8 mouse cellular contexts compared by ENCODE assay signal in the genomic region with DNA sequence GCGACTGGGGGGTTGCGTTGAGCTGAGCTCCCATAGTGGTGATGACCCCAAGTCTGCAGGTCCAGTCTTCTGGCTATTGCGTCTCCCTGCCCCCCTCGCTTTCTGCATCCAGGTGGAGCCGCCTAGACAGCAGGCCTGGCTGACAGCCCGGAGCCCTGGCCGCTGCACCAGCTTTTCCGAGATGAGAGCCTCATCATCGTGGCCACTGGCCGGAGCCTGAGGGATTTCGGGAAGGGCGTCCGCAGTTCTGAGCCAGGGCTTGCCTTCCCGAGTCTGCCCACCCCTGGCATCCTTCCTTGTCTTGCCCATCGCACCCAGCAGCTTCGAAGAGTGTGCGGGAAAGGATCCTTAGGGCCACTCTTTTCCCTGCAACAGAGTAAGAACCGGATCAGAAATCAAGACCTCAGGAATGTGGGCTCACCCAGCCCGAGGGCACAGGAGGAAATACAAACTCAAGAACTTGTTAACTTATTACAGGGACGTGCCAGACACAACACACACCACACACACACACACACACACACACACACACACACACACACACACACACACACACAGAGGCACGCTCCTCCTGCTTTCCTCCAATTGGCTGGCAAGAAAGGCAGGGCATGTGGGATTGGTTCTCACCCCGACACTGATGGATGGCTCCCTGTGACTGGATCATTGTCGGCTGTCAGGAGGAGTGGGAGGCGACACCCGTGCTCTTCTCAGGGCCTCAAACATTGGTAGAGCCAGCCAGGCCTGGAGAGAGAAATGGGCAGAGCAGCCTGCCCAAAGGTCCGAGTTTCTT. TPM values are rescaled to one million over a fixed set of nuclear protein-coding genes. Genes with fewer than 3 reads are reported as not detected.
DNase-seq lines count a peak whose midpoint lies in the region; ATAC-seq lines count a peak whose summit lies in the region.

No protein-coding gene starts in this region.

- ATAC-seq in forebrain, embryonic 13.5 days, result peak; percentile 67
- ATAC-seq in hindbrain, embryonic 11.5 days (ENCODE audit: low FRiP score), result peak; percentile 72
- no peak for ATAC-seq in liver, embryonic 12.5 days
- ATAC-seq in neural tube, embryonic 14.5 days (ENCODE audit: low read depth), result peak; percentile 49; the same call in 1 of the 2 replicates

- no peak overlapping the region for H3K4me3 ChIP-seq in forebrain, embryonic 13.5 days
- H3K4me3 ChIP-seq in hindbrain, embryonic 11.5 days (ENCODE audit: low read depth, low read length), result 0 out of 2 replicates have a peak overlapping the region, but pooled peaks have one; percentile 1
- no peak overlapping the region for H3K4me3 ChIP-seq in liver, embryonic 12.5 days
- H3K4me3 ChIP-seq in neural tube, embryonic 14.5 days (ENCODE audit: low read depth, low read length), result no peak overlapping the region

- no peaks in the 10 kb centered on the region for H3K9me3 ChIP-seq in forebrain, embryonic 13.5 days (replicated peaks)
- no peaks in the 10 kb centered on the region for H3K9me3 ChIP-seq in hindbrain, embryonic 11.5 days (ENCODE audit: control insufficient read depth, low read length)
- no peaks in the 10 kb centered on the region for H3K9me3 ChIP-seq in liver, embryonic 12.5 days (replicated peaks)
- H3K9me3 ChIP-seq in neural tube, embryonic 14.5 days (ENCODE audit: control insufficient read depth, low read length), result no peaks in the 10 kb centered on the region

- H3K9ac ChIP-seq in forebrain, embryonic 13.5 days, result peak overlapping the region; percentile 55
- peak overlapping the region; percentile 34; the same call in 1 of the 2 replicates for H3K9ac ChIP-seq in hindbrain, embryonic 11.5 days (ENCODE audit: low read depth, low read length)
- H3K9ac ChIP-seq in liver, embryonic 12.5 days, result 0 out of 2 replicates have a peak overlapping the region, but pooled peaks have one; percentile 4
- H3K9ac ChIP-seq in neural tube, embryonic 14.5 days (replicated peaks; ENCODE audit: low read depth, low read length), result peak overlapping the region; percentile 30

- H3K4me2 ChIP-seq in forebrain, embryonic 13.5 days, result peak overlapping the region; percentile 28
- H3K4me2 ChIP-seq in hindbrain, embryonic 11.5 days (replicated peaks; ENCODE audit: low read depth, low read length), result peak overlapping the region; percentile 46
- H3K4me2 ChIP-seq in liver, embryonic 12.5 days, result peak overlapping the region; percentile 4; the same call in 1 of the 2 replicates
- peak overlapping the region; percentile 29; the same call in 1 of the 2 replicates for H3K4me2 ChIP-seq in neural tube, embryonic 14.5 days (ENCODE audit: low read depth, low read length)

- H3K36me3 ChIP-seq in forebrain, embryonic 13.5 days (ENCODE audit: poor library complexity, severe bottlenecking), result no peaks in the 10 kb centered on the region
- H3K36me3 ChIP-seq in hindbrain, embryonic 11.5 days (ENCODE audit: control insufficient read depth, insufficient read depth, low read length), result no peaks in the 10 kb centered on the region
- H3K36me3 ChIP-seq in liver, embryonic 12.5 days, result no peaks in the 10 kb centered on the region
- no peaks in the 10 kb centered on the region for H3K36me3 ChIP-seq in neural tube, embryonic 14.5 days (ENCODE audit: control insufficient read depth, insufficient read depth, low read length)

- 15% methylated on average over 24 of the region's 26 CpGs for WGBS in forebrain, embryonic 13.5 days
- 21% methylated on average over 26 of the region's 26 CpGs for WGBS in hindbrain, embryonic 11.5 days
- WGBS in liver, embryonic 12.5 days (ENCODE audit: insufficient replicate concordance), result 38% methylated on average over 26 of the region's 26 CpGs
- 18% methylated on average over 26 of the region's 26 CpGs for WGBS in neural tube, embryonic 14.5 days

- peak; percentile 96 for DNase-seq in heart, adult 11 months
- DNase-seq in heart, adult 8-10 months (ENCODE audit: low spot score), result no peak
- DNase-seq in adrenal gland, postnatal 25 days, result peak; percentile 29
- DNase-seq in hindbrain, embryonic 11.5 days (ENCODE audit: low spot score), result peak; percentile 80
- no peak for DNase-seq in thymus, postnatal 0 days (ENCODE audit: low spot score)

- 0 out of 2 replicates have a peak, but pooled peaks cover 7% of the 10 kb centered on the region for H3K27me3 ChIP-seq in forebrain, embryonic 13.5 days
- no peaks in the 10 kb centered on the region for H3K27me3 ChIP-seq in hindbrain, embryonic 11.5 days (ENCODE audit: control insufficient read depth, insufficient read depth, low read length)
- peaks cover 27% of the 10 kb centered on the region for H3K27me3 ChIP-seq in liver, embryonic 12.5 days (replicated peaks)
- no peaks in the 10 kb centered on the region for H3K27me3 ChIP-seq in neural tube, embryonic 14.5 days (ENCODE audit: control insufficient read depth, insufficient read depth, low read length)

- H3K27ac ChIP-seq in forebrain, embryonic 13.5 days, result peak overlapping the region; percentile 35
- H3K27ac ChIP-seq in hindbrain, embryonic 11.5 days (ENCODE audit: low read depth, low read length), result peak overlapping the region; percentile 67
- H3K27ac ChIP-seq in liver, embryonic 12.5 days, result no peak overlapping the region
- H3K27ac ChIP-seq in neural tube, embryonic 14.5 days (ENCODE audit: low read depth, low read length), result peak overlapping the region; percentile 48

- H3K4me1 ChIP-seq in forebrain, embryonic 13.5 days, result peaks cover 42% of the 10 kb centered on the region
- peaks cover 19% of the 10 kb centered on the region for H3K4me1 ChIP-seq in hindbrain, embryonic 11.5 days (replicated peaks; ENCODE audit: control insufficient read depth, insufficient read depth, low read length)
- peaks cover 21% of the 10 kb centered on the region for H3K4me1 ChIP-seq in liver, embryonic 12.5 days
- H3K4me1 ChIP-seq in neural tube, embryonic 14.5 days (ENCODE audit: control insufficient read depth, insufficient read depth, low read length), result peaks cover 29% of the 10 kb centered on the region

RNA-seq across cellular contexts. Expression of a gene that starts 13.7 kb away (rescaled TPM):
- 10 to 100 TPM; 36.0 to 43.5 (median 41.1) TPM for total RNA-seq in heart, adult 8-10 months (2022)
- total RNA-seq in adrenal gland, postnatal 25 days (2021), result 58.0 and 59.0 TPM in 2 replicates
- 12.3 and 13.8 TPM in 2 replicates for polyA plus RNA-seq in forebrain, embryonic 13.5 days (2015; fragmentation: Nextera tagmentation; extraction: Ambion mirVana)
- 49.6 and 62.8 TPM in 2 replicates for polyA plus RNA-seq in hindbrain, embryonic 11.5 days (2014; fragmentation: Nextera tagmentation; extraction: Ambion mirVana)
- polyA plus RNA-seq in liver, embryonic 12.5 days (2016; fragmentation: Nextera tagmentation; extraction: Ambion mirVana), result 25.6 and 26.7 TPM in 2 replicates
- polyA plus RNA-seq in neural tube, embryonic 14.5 days (2014; fragmentation: Nextera tagmentation; extraction: Ambion mirVana), result 10.9 and 33.9 TPM in 2 replicates
- polyA plus RNA-seq in thymus, postnatal 0 days (2015; fragmentation: Nextera tagmentation; extraction: Ambion mirVana), result 55.8 and 60.7 TPM in 2 replicates

RNA-seq across cellular contexts. Expression of a gene that starts 33.6 kb away (rescaled TPM):
- total RNA-seq in heart, adult 8-10 months (2022), result 100 to 1,000 TPM; 462 to 530 (median 477) TPM
- 492 and 601 TPM in 2 replicates for total RNA-seq in adrenal gland, postnatal 25 days (2021)
- polyA plus RNA-seq in forebrain, embryonic 13.5 days (2015; fragmentation: Nextera tagmentation; extraction: Ambion mirVana), result 49.0 and 56.2 TPM in 2 replicates
- 27.9 and 35.2 TPM in 2 replicates for polyA plus RNA-seq in hindbrain, embryonic 11.5 days (2014; fragmentation: Nextera tagmentation; extraction: Ambion mirVana)
- 26.7 and 32.4 TPM in 2 replicates for polyA plus RNA-seq in liver, embryonic 12.5 days (2016; fragmentation: Nextera tagmentation; extraction: Ambion mirVana)
- polyA plus RNA-seq in neural tube, embryonic 14.5 days (2014; fragmentation: Nextera tagmentation; extraction: Ambion mirVana), result 39.7 and 51.7 TPM in 2 replicates
- polyA plus RNA-seq in thymus, postnatal 0 days (2015; fragmentation: Nextera tagmentation; extraction: Ambion mirVana), result 34.9 and 40.6 TPM in 2 replicates

RNA-seq across cellular contexts. Expression of a gene that starts 52.9 kb away (rescaled TPM):
- total RNA-seq in heart, adult 8-10 months (2022), result 10 to 100 TPM; 20.4 to 25.7 (median 22.7) TPM
- total RNA-seq in adrenal gland, postnatal 25 days (2021), result 50.1 and 62.8 TPM in 2 replicates
- 102 and 104 TPM in 2 replicates for polyA plus RNA-seq in forebrain, embryonic 13.5 days (2015; fragmentation: Nextera tagmentation; extraction: Ambion mirVana)
- 95.5 and 98.2 TPM in 2 replicates for polyA plus RNA-seq in hindbrain, embryonic 11.5 days (2014; fragmentation: Nextera tagmentation; extraction: Ambion mirVana)
- 49.0 and 51.6 TPM in 2 replicates for polyA plus RNA-seq in liver, embryonic 12.5 days (2016; fragmentation: Nextera tagmentation; extraction: Ambion mirVana)
- 80.0 and 82.4 TPM in 2 replicates for polyA plus RNA-seq in neural tube, embryonic 14.5 days (2014; fragmentation: Nextera tagmentation; extraction: Ambion mirVana)
- 105 and 116 TPM in 2 replicates for polyA plus RNA-seq in thymus, postnatal 0 days (2015; fragmentation: Nextera tagmentation; extraction: Ambion mirVana)

Comparison
In these comparisons a context has a peak if more than half of its experiments do, and no peak if none do; other contexts are left out.
1. DNase-seq: peak in heart, adult 11 months (single experiment), adrenal gland, postnatal 25 days (single experiment) and hindbrain, embryonic 11.5 days (single experiment); none in heart, adult 8-10 months (single experiment) and thymus, postnatal 0 days (single experiment).
2. H3K9ac ChIP-seq: peak in every context shown above with its lines; median percentile 55 in forebrain, embryonic 13.5 days; 34 in hindbrain, embryonic 11.5 days; 30 in neural tube, embryonic 14.5 days; 4 in liver, embryonic 12.5 days.
3. Peak in every context shown above with its lines, with median percentiles within 50 percentile points of each other: H3K4me2 ChIP-seq.